Mouse (Mus musculus) embryonic facial prominence, embryonic 14.5 days (tissue): ENCODE measurements around the gene Oaf. TPM values are rescaled to one million over a fixed set of nuclear protein-coding genes. Genes with fewer than 3 reads are reported as not detected.

Experiments
- ATAC-seq: fragments of 200-750 bp; cut with Nextera tagmentation; 2 replicates; pipeline ENCODE4 v1.8.0; 2017; ENCODE audit warnings: low read depth, moderate number of reproducible peaks, moderate TSS enrichment
- DNase-seq: peaks from one replicate; pipeline ENCODE4 v3.0.0-alpha.2; 2015; ENCODE audit warnings: low spot score
- H3K27ac ChIP-seq: fragments of 300-500 bp; sonication (generic); replicated peaks from 2 replicates; pipeline ENCODE4 v1.5.1; 2014; ENCODE audit warnings: low read depth, mild to moderate bottlenecking, low read length, moderate library complexity
- H3K27me3 ChIP-seq: fragments of 300-500 bp; sonication (generic); replicated peaks from 2 replicates; pipeline ENCODE4 v1.6.1; 2014; ENCODE audit warnings: low read length; ENCODE audit not compliant: control insufficient read depth, insufficient read depth
- H3K36me3 ChIP-seq: fragments of 300-500 bp; sonication (generic); 2 replicates; pipeline ENCODE4 v1.6.1; 2014; ENCODE audit warnings: low read length, mixed read lengths; ENCODE audit not compliant: control insufficient read depth, insufficient read depth
- H3K4me1 ChIP-seq: fragments of 300-500 bp; sonication (generic); 2 replicates; pipeline ENCODE4 v1.6.1; 2014; ENCODE audit warnings: antibody characterized with exemption, low read length; ENCODE audit not compliant: control insufficient read depth, insufficient read depth
- H3K4me2 ChIP-seq: fragments of 300-500 bp; sonication (generic); 2 replicates; pipeline ENCODE4 v1.6.1; 2014; ENCODE audit warnings: low read depth, mild to moderate bottlenecking, low read length, moderate library complexity, mixed read lengths
- H3K4me3 ChIP-seq: fragments of 300-500 bp; sonication (generic); 2 replicates; pipeline ENCODE4 v1.5.1; 2014; ENCODE audit warnings: low read depth, mild to moderate bottlenecking, low read length
- H3K9ac ChIP-seq: fragments of 300-500 bp; sonication (generic); 2 replicates; pipeline ENCODE4 v1.6.1; 2014; ENCODE audit warnings: low read depth, mild to moderate bottlenecking, low read length, moderate library complexity, mixed read lengths
- H3K9me3 ChIP-seq: fragments of 300-500 bp; sonication (generic); 2 replicates; pipeline ENCODE4 v1.6.1; 2016; ENCODE audit warnings: low read length; ENCODE audit not compliant: control insufficient read depth
- WGBS: fragments of 180-500 bp; shearing (Covaris S2); extraction: QIAGEN DNeasy Blood & Tissue Kit; methylation state at CpG from one replicate; pipeline ENCODE4 v1.1.7; 2014; 5-methylcytosine and 5-hydroxymethylcytosine counted together
- polyA plus RNA-seq: library from polyadenylated mRNA; unstranded; fragments of >200 nt; fragmentation: Nextera tagmentation; extraction: Ambion mirVana; gene quantifications from 2 replicates; pipeline ENCODE4 v1.2.1, GENCODE M21; 2014

The Oaf gene
- polyA plus RNA-seq, 1 experiment from 2014 or later = 123 TPM

- H3K4me1 ChIP-seq = peaks cover 30% of the 10 kb centered on the region
- WGBS = under 1% methylated on average over 29 of the region's 51 CpGs
- peak overlapping the region; percentile 92 for H3K9ac ChIP-seq
- DNase-seq = peak; percentile 51
- no peaks in the 10 kb centered on the region for H3K27me3 ChIP-seq
- peak overlapping the region; percentile 56 for H3K4me2 ChIP-seq
- peaks cover 20% of the 10 kb centered on the region; the same call in 1 of the 2 replicates for H3K36me3 ChIP-seq
- H3K27ac ChIP-seq = peak overlapping the region; percentile 92
- no peaks in the 10 kb centered on the region for H3K9me3 ChIP-seq
- no peak for ATAC-seq
- peak overlapping the region; percentile 96 for H3K4me3 ChIP-seq
Measured at GRCm38 (mm10) chr9:43238631-43239545, 823 bp downstream of the Oaf start.

DNA sequence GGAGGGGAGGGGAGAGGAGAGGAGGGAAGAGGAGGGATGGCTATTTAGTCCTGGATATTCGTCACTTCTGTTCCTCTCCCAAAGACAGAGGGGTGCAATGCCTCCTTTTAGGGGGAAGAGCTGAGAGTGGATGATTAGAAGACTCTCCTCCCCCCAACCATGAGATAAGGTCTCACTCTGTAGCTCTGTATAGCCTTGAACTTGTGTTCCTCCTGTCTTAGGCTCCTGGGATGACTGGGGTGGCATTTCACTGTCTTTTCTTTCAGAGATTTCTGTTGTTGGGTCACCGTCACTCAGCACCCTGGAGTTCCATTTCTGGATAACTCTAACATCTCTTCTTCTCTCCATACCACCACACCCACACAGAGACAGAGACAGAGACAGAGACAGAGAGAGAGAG lies 1.5 kb downstream of the Oaf start:
- H3K27ac ChIP-seq = no peak overlapping the region
- no peaks in the 10 kb centered on the region for H3K27me3 ChIP-seq
- 32% methylated on average over 2 of the region's 2 CpGs for WGBS
- peaks cover 35% of the 10 kb centered on the region for H3K4me1 ChIP-seq
- H3K9me3 ChIP-seq = no peaks in the 10 kb centered on the region
- peak overlapping the region; percentile 56 for H3K4me2 ChIP-seq
- H3K36me3 ChIP-seq = peaks cover 27% of the 10 kb centered on the region; the same call in 1 of the 2 replicates
- H3K9ac ChIP-seq = peak overlapping the region; percentile 92
- H3K4me3 ChIP-seq = peak overlapping the region; percentile 96
- ATAC-seq (no peak), DNase-seq (no peak)

GRCm38 (mm10) chr9:43237111-43237775 lies 2.5 kb downstream of the Oaf start:
- Histone ChIP-seq H3K4me2 (peak overlapping the region; percentile 56), H3K27me3 (no peaks in the 10 kb centered on the region), H3K36me3 (peaks cover 33% of the 10 kb centered on the region; the same call in 1 of the 2 replicates), H3K9me3 (no peaks in the 10 kb centered on the region), H3K27ac (no peak overlapping the region), H3K4me3 (peak overlapping the region; percentile 96), H3K9ac (peak overlapping the region; percentile 92), H3K4me1 (peaks cover 42% of the 10 kb centered on the region)
- DNase-seq (no peak), ATAC-seq (no peak)
- WGBS = 27% methylated on average over 7 of the region's 7 CpGs

- no peaks in the 10 kb centered on the region for H3K27me3 ChIP-seq
- DNase-seq (no peak), ATAC-seq (no peak)
- H3K36me3 ChIP-seq = peaks cover 33% of the 10 kb centered on the region; the same call in 1 of the 2 replicates
- H3K4me2 ChIP-seq = peak overlapping the region; percentile 56
- no peak overlapping the region for H3K4me3 ChIP-seq
- no peaks in the 10 kb centered on the region for H3K9me3 ChIP-seq
- peaks cover 47% of the 10 kb centered on the region for H3K4me1 ChIP-seq
- no peak overlapping the region for H3K27ac ChIP-seq
- 64% methylated on average over 7 of the region's 7 CpGs for WGBS
- peak overlapping the region; percentile 32; the same call in 1 of the 2 replicates for H3K9ac ChIP-seq
Measured at GRCm38 (mm10) chr9:43236576-43236975, 3.1 kb downstream of the Oaf start.

DNA sequence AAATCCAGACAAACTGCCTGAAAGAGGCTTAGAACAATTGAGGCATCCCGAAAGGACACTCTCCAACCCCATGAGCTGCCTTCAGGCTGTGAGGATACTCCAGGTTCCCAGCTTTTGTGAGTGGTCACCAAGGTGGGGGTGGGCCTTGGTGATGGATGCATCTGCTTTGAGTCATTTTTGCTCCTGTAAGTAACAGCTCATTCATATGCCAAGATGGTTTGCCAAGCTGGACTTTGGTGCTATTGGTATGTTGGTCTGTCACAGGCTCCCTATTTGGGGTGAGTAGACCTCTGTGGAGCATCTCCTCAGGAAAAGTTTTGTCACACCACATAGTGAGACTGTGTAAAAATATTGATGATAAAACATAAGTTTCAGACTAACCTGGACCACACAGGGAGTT lies 3.6 kb downstream of the Oaf start:
- no peak overlapping the region for H3K4me2 ChIP-seq
- H3K27ac ChIP-seq = no peak overlapping the region
- H3K27me3 ChIP-seq = no peaks in the 10 kb centered on the region
- H3K4me1 ChIP-seq = peaks cover 46% of the 10 kb centered on the region
- WGBS = 84% methylated on average over 1 of the region's 1 CpGs
- H3K4me3 ChIP-seq = no peak overlapping the region
- DNase-seq (no peak), ATAC-seq (no peak)
- no peak overlapping the region for H3K9ac ChIP-seq
- peaks cover 33% of the 10 kb centered on the region; the same call in 1 of the 2 replicates for H3K36me3 ChIP-seq
- no peaks in the 10 kb centered on the region for H3K9me3 ChIP-seq

- Histone ChIP-seq H3K36me3 (peaks cover 33% of the 10 kb centered on the region; the same call in 1 of the 2 replicates), H3K4me1 (peaks cover 42% of the 10 kb centered on the region), H3K27ac (no peak overlapping the region), H3K9me3 (no peaks in the 10 kb centered on the region), H3K4me2 (no peak overlapping the region), H3K4me3 (no peak overlapping the region), H3K27me3 (no peaks in the 10 kb centered on the region), H3K9ac (no peak overlapping the region)
- 77% methylated on average over 6 of the region's 6 CpGs for WGBS
- ATAC-seq (no peak), DNase-seq (no peak)
Measured at GRCm38 (mm10) chr9:43235336-43235735, 4.4 kb downstream of the Oaf start.

DNA sequence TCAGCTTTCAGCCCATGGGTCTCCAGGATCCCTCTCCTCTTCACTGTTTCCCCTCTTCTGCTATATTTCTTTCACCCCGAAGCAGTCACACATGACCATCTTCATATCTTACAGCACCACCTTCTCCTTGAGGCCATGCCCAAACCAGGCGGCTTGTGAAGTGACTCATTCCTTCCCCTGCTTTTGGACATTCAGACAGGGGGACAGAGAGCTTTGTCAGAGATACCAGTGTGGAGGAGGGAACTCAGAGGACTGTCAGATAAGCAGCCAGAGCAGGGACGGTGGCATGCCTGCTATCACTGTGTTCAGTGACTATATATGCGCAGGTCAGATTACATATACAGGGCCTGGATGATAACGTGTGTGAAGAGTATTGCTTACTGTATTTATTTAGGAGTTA lies 5.2 kb downstream of the Oaf start:
- H3K4me1 ChIP-seq = peaks cover 40% of the 10 kb centered on the region
- H3K27me3 ChIP-seq = no peaks in the 10 kb centered on the region
- H3K9me3 ChIP-seq = no peaks in the 10 kb centered on the region
- no peak overlapping the region for H3K4me2 ChIP-seq
- ATAC-seq (no peak), DNase-seq (no peak)
- H3K36me3 ChIP-seq = peaks cover 41% of the 10 kb centered on the region; the same call in 1 of the 2 replicates
- H3K4me3 ChIP-seq = no peak overlapping the region
- no peak overlapping the region for H3K9ac ChIP-seq
- H3K27ac ChIP-seq = no peak overlapping the region
- WGBS = 82% methylated on average over 5 of the region's 5 CpGs

- Histone ChIP-seq H3K9me3 (no peaks in the 10 kb centered on the region), H3K4me3 (no peak overlapping the region), H3K36me3 (peaks cover 46% of the 10 kb centered on the region; the same call in 1 of the 2 replicates), H3K27ac (no peak overlapping the region), H3K4me2 (no peak overlapping the region), H3K9ac (no peak overlapping the region), H3K27me3 (no peaks in the 10 kb centered on the region), H3K4me1 (peaks cover 40% of the 10 kb centered on the region)
- WGBS = 96% methylated on average over 1 of the region's 1 CpGs
- DNase-seq = no peak
- no peak for ATAC-seq
Measured at GRCm38 (mm10) chr9:43233515-43233914, 6.2 kb downstream of the Oaf start.
